Mouse (Mus musculus): ENCODE data around the gene Phxr2. TPM values are rescaled to one million over a fixed set of nuclear protein-coding genes. Genes with fewer than 3 reads are reported as not detected.
"Not testable (repeated sequence)": the region's sequence is repeated elsewhere in the genome, so short reads cannot be mapped to it uniquely, and the experiment has no call there.

Gene Phxr2
- polyA plus RNA-seq, 1 experiment from 2014 or later: not detected

DNA sequence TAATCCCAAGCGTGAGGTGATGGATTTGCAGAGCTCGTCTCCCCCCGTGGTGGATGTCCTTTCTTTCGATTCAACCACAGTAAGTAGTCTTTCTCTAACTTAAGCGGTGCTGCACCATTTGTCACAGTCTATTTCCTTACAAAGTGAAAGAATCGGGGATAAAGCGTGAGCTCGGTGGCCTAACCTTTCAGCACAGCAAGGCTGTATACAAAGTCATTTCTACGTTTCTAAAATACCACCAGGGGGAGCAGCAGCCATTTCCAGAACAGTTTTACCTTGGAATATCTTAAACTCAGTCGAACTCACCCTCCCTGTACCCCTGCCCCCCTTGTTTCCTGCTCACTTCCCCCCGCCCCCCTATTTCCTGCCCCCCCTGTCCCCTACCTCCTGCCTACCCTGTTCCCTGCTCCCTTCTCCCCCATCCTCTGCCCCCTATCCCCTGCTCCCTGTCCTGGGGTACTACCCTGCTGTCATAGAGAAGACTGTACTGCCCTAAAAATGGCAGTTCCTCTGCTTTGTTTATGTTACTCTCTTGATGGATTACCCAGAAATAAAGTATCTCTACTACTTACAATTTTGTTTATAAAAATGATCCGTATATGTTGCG lies 38.8 kb upstream of the Phxr2 start:
- Histone ChIP-seq H3K9ac (ENCODE audit: low read length) (no peak overlapping the region), H3K36me3 (ENCODE audit: control insufficient read depth, insufficient read depth, low read length) (no peaks in the 10 kb centered on the region), H3K4me1 (ENCODE audit: control insufficient read depth, insufficient read depth, low read length) (no peaks in the 10 kb centered on the region; the same call in 1 of the 2 replicates), H3K4me3 (ENCODE audit: low read depth, low read length) (no peak overlapping the region), H3K9me3 (ENCODE audit: control insufficient read depth, low read length) (no peaks in the 10 kb centered on the region), H3K27me3 (ENCODE audit: control insufficient read depth, insufficient read depth, low read length) (no peaks in the 10 kb centered on the region), H3K4me2 (no peak overlapping the region), H3K27ac (ENCODE audit: low read depth, low read length) (no peak overlapping the region)
- peak; percentile 72 for ATAC-seq (ENCODE audit: low FRiP score)
- DNase-seq (ENCODE audit: low spot score, missing footprints): peak; percentile 87
- 42% methylated on average over 13 of the region's 13 CpGs for WGBS

DNA sequence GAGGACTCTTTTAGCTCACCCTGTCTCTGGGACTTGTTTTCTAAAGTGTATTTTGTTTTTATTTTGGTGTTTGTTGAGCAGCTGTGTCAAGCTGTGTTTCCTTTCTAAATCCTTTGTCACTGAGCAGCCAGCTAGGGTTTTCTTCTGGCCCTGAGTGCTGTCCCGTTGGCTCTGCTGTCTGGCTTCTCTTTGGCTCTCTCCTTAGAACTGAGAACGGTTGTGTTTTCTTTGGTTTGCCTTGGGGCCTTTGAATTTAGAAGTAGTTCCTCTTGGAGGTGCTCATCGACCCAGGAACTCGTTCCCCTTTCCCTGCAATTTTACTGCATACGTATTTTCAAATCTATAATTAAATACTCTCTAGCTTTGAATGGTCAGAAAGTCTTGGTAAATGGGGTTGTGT lies 36.9 kb upstream of the Phxr2 start:
- no peaks in the 10 kb centered on the region for H3K9me3 ChIP-seq (ENCODE audit: control insufficient read depth, low read length)
- H3K36me3 ChIP-seq (ENCODE audit: control insufficient read depth, insufficient read depth, low read length): no peaks in the 10 kb centered on the region
- H3K27me3 ChIP-seq (ENCODE audit: control insufficient read depth, insufficient read depth, low read length): no peaks in the 10 kb centered on the region
- no peak overlapping the region for H3K9ac ChIP-seq (ENCODE audit: low read length)
- ATAC-seq (ENCODE audit: low FRiP score) (no peak), DNase-seq (ENCODE audit: low spot score, missing footprints) (peak; percentile 81)
- no peaks in the 10 kb centered on the region; the same call in 1 of the 2 replicates for H3K4me1 ChIP-seq (ENCODE audit: control insufficient read depth, insufficient read depth, low read length)
- no peak overlapping the region for H3K4me3 ChIP-seq (ENCODE audit: low read depth, low read length)
- no peak overlapping the region for H3K4me2 ChIP-seq
- no peak overlapping the region for H3K27ac ChIP-seq (ENCODE audit: low read depth, low read length)
- 85% methylated on average over 5 of the region's 5 CpGs for WGBS

DNA sequence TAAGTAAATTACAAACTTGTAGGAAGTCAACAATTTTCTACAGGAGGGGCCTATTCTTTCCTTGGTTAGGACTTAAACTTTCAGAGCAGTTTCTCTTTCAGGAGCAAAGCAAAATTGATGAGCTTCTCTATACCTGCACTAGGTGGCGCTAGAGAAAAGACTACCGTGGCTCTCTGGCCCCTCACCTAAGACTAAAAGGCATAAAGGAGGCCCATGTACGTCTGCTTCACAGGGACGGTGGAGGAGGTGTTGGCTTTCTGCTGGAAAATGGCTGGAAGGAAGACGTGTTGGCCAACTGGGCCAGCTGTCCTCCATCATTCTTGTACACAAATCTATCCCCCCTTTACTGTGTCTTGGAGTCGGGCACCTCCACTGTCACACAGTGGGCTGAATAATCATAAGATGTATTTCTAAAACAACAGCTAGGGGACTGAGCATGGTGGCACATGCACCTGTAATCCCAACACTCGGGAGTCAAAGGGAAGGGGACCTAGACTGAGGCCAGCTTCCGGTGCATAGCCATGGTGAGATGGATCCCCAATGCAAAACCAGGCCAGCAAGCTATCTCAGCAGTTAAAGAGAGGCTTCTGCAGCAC lies 36.0 kb upstream of the Phxr2 start:
- H3K9me3 ChIP-seq (ENCODE audit: control insufficient read depth, low read length): no peaks in the 10 kb centered on the region
- H3K27ac ChIP-seq (ENCODE audit: low read depth, low read length): no peak overlapping the region
- no peak overlapping the region for H3K4me3 ChIP-seq (ENCODE audit: low read depth, low read length)
- H3K36me3 ChIP-seq (ENCODE audit: control insufficient read depth, insufficient read depth, low read length): no peaks in the 10 kb centered on the region
- no peaks in the 10 kb centered on the region; the same call in 1 of the 2 replicates for H3K4me1 ChIP-seq (ENCODE audit: control insufficient read depth, insufficient read depth, low read length)
- no peak overlapping the region for H3K4me2 ChIP-seq
- peak; percentile 63 for ATAC-seq (ENCODE audit: low FRiP score)
- 41% methylated on average over 8 of the region's 8 CpGs for WGBS
- H3K27me3 ChIP-seq (ENCODE audit: control insufficient read depth, insufficient read depth, low read length): no peaks in the 10 kb centered on the region
- DNase-seq (ENCODE audit: low spot score, missing footprints): peak; percentile 91
- no peak overlapping the region for H3K9ac ChIP-seq (ENCODE audit: low read length)

DNA sequence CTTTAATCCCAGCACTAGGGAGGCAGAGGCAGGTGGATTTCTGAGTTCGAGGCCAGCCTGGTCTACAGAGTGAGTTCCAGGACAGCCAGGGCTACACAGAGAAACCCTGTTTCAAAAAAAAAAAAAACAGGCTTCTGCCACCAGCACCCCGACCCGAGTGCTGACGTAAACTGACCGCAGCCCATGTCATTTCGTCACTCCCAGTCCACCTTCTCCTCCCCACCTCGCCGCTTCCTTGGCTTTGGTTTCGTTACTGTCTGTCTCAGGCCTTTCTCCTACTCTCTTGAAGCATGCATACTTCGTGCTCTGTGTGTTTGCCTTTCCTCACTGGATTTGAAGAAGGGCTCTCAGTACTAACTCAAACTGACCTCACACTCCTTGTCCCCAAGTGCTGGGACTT lies 31.6 kb upstream of the Phxr2 start:
- DNase-seq (ENCODE audit: low spot score, missing footprints); H3K4me3 ChIP-seq (ENCODE audit: low read depth, low read length); H3K36me3 ChIP-seq (ENCODE audit: control insufficient read depth, insufficient read depth, low read length); H3K27me3 ChIP-seq (ENCODE audit: control insufficient read depth, insufficient read depth, low read length); H3K9ac ChIP-seq (ENCODE audit: low read length); ATAC-seq (ENCODE audit: low FRiP score); H3K4me1 ChIP-seq (ENCODE audit: control insufficient read depth, insufficient read depth, low read length); H3K4me2 ChIP-seq; H3K27ac ChIP-seq (ENCODE audit: low read depth, low read length); H3K9me3 ChIP-seq (ENCODE audit: control insufficient read depth, low read length): not testable (repeated sequence)
- 96% methylated on average over 10 of the region's 10 CpGs for WGBS

DNA sequence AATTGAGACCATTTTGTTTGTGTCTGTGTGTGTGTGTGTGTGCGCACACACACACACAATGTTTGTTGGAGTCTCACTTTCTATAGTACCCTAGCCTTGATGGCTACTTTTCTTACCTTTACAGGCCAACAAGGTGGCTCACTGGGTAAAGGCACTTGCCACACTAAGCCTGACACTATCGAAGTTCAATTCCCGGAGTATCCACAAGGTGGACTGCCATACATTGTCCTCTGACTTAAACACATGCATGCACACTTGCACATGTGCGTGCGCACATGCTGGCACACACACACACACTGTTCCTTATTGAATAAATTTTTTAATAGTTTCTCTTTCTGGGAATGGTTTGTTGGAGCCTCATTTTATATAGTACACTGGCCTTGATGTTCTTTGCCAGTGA lies 30.7 kb upstream of the Phxr2 start:
- Histone ChIP-seq H3K27ac (ENCODE audit: low read depth, low read length) (no peak overlapping the region), H3K4me3 (ENCODE audit: low read depth, low read length) (no peak overlapping the region), H3K36me3 (ENCODE audit: control insufficient read depth, insufficient read depth, low read length) (peaks cover 3% of the 10 kb centered on the region; the same call in 1 of the 2 replicates), H3K27me3 (ENCODE audit: control insufficient read depth, insufficient read depth, low read length) (no peaks in the 10 kb centered on the region), H3K9ac (ENCODE audit: low read length) (no peak overlapping the region), H3K9me3 (ENCODE audit: control insufficient read depth, low read length) (no peaks in the 10 kb centered on the region), H3K4me2 (no peak overlapping the region), H3K4me1 (ENCODE audit: control insufficient read depth, insufficient read depth, low read length) (no peaks in the 10 kb centered on the region)
- DNase-seq (ENCODE audit: low spot score, missing footprints): no peak
- ATAC-seq (ENCODE audit: low FRiP score): no peak
- WGBS: 93% methylated on average over 5 of the region's 5 CpGs

DNA sequence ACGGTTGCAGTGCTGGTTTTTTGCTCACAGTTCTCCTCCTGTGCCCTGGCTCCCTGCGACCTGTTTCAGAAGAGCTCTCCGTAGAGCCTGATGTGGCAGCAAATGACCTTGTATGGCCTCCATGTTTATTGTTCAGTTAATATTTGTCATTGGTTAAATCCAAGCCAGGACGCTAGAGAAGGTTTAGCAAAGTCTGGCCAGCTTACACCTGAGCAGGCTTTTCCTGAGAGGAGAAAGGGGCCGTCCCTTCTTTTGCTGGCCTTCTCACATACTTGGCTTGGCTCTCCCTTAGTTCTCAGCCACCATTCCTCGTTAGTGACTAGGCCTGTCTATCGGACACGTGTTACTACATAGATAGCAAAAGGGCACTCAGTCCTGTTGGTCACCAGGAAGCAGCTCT lies 28.5 kb upstream of the Phxr2 start:
- Histone ChIP-seq H3K9ac (ENCODE audit: low read length) (no peak overlapping the region), H3K4me2 (no peak overlapping the region), H3K9me3 (ENCODE audit: control insufficient read depth, low read length) (no peaks in the 10 kb centered on the region), H3K27me3 (ENCODE audit: control insufficient read depth, insufficient read depth, low read length) (no peaks in the 10 kb centered on the region), H3K4me1 (ENCODE audit: control insufficient read depth, insufficient read depth, low read length) (no peaks in the 10 kb centered on the region), H3K4me3 (ENCODE audit: low read depth, low read length) (no peak overlapping the region), H3K36me3 (ENCODE audit: control insufficient read depth, insufficient read depth, low read length) (peaks cover 3% of the 10 kb centered on the region), H3K27ac (ENCODE audit: low read depth, low read length) (no peak overlapping the region)
- WGBS: 93% methylated on average over 8 of the region's 8 CpGs
- ATAC-seq (ENCODE audit: low FRiP score) (no peak), DNase-seq (ENCODE audit: low spot score, missing footprints) (no peak)

DNA sequence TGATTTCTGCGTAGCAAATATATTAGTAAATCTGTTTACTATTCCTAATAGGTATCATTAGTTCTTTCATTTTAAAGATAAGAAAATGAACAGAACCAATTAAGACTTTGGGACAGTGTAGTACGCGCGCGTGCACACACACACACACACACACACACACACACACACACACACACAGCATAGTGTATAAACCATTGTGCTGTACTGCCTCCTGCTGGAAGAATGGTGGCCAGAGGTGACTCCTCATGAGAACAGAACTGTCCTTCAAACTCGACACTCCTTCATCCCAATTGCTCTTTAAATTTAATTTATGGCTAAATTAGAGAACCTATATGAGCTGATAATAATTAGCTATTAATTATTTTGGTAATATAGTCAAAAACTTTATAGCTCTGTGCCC lies 25.9 kb upstream of the Phxr2 start:
- H3K9ac ChIP-seq (ENCODE audit: low read length): no peak overlapping the region
- no peaks in the 10 kb centered on the region for H3K27me3 ChIP-seq (ENCODE audit: control insufficient read depth, insufficient read depth, low read length)
- no peak overlapping the region for H3K27ac ChIP-seq (ENCODE audit: low read depth, low read length)
- H3K4me2 ChIP-seq: no peak overlapping the region
- no peaks in the 10 kb centered on the region for H3K4me1 ChIP-seq (ENCODE audit: control insufficient read depth, insufficient read depth, low read length)
- no peaks in the 10 kb centered on the region for H3K9me3 ChIP-seq (ENCODE audit: control insufficient read depth, low read length)
- 94% methylated on average over 6 of the region's 6 CpGs for WGBS
- DNase-seq (ENCODE audit: low spot score, missing footprints): no peak
- H3K36me3 ChIP-seq (ENCODE audit: control insufficient read depth, insufficient read depth, low read length): peaks cover 3% of the 10 kb centered on the region
- ATAC-seq (ENCODE audit: low FRiP score): no peak
- H3K4me3 ChIP-seq (ENCODE audit: low read depth, low read length): no peak overlapping the region

DNA sequence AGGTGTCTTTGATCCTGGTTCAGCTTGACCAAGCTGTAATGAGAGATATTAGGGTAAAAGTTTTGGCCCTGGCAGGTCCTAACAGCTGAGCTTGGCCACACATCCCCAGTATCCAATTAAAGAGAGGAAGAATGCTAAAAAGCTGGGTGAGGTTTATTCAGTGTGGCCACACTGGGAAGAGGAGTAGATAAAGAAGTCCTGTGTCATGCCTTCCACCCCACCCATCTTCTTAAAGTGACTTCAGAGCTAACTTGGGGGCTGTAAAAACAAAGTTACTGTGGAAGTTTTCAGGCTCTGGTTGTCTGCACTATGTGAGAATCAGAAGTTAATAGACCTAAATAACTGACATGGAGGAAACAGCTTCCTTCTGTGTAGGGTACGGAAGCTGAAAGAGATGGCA lies 25.5 kb upstream of the Phxr2 start:
- no peak overlapping the region for H3K27ac ChIP-seq (ENCODE audit: low read depth, low read length)
- no peaks in the 10 kb centered on the region for H3K27me3 ChIP-seq (ENCODE audit: control insufficient read depth, insufficient read depth, low read length)
- no peaks in the 10 kb centered on the region for H3K9me3 ChIP-seq (ENCODE audit: control insufficient read depth, low read length)
- no peaks in the 10 kb centered on the region for H3K4me1 ChIP-seq (ENCODE audit: control insufficient read depth, insufficient read depth, low read length)
- ATAC-seq (ENCODE audit: low FRiP score): no peak
- H3K4me2 ChIP-seq: no peak overlapping the region
- H3K4me3 ChIP-seq (ENCODE audit: low read depth, low read length): no peak overlapping the region
- DNase-seq (ENCODE audit: low spot score, missing footprints): no peak
- no peak overlapping the region for H3K9ac ChIP-seq (ENCODE audit: low read length)
- WGBS: 97% methylated on average over 1 of the region's 1 CpGs
- H3K36me3 ChIP-seq (ENCODE audit: control insufficient read depth, insufficient read depth, low read length): peaks cover under 1% of the 10 kb centered on the region

DNA sequence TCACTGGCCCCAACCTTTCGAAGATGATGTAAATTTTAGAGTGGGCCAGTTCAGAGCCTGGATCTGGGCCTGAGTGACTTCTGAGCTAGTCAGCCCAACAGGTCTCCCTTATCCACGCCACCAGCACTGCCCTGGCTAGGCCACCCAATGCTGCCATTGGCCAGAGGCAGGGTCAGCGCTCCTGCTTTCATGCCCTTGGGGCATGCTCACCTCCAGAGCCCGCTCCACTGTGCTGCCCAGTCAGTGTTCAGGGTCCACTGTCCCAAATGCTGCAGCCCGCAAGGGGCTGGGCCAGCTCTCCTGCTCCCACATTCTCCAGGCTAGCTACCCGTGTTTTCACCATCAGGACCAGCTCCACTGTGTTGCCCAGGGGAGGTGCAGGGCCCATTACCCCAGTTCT lies 23.9 kb upstream of the Phxr2 start:
- WGBS: 88% methylated on average over 6 of the region's 6 CpGs
- ATAC-seq (ENCODE audit: low FRiP score) (no peak), DNase-seq (ENCODE audit: low spot score, missing footprints) (no peak)

More for the DNA sequence above, 23.9 kb upstream of the Phxr2 start:
- Histone ChIP-seq H3K9me3 (ENCODE audit: control insufficient read depth, low read length) (no peaks in the 10 kb centered on the region), H3K9ac (ENCODE audit: low read length) (no peak overlapping the region), H3K4me2 (no peak overlapping the region), H3K27ac (ENCODE audit: low read depth, low read length) (no peak overlapping the region), H3K27me3 (ENCODE audit: control insufficient read depth, insufficient read depth, low read length) (no peaks in the 10 kb centered on the region), H3K36me3 (ENCODE audit: control insufficient read depth, insufficient read depth, low read length) (no peaks in the 10 kb centered on the region; the same call in 1 of the 2 replicates), H3K4me1 (ENCODE audit: control insufficient read depth, insufficient read depth, low read length) (no peaks in the 10 kb centered on the region), H3K4me3 (ENCODE audit: low read depth, low read length) (no peak overlapping the region)

Data from midbrain, embryonic 11.5 days (tissue).